Mouse (Mus musculus): ENCODE data around the gene Grip1.

- TF ChIP-seq EP300 (IDR thresholded peaks at IDR 0.05; ENCODE audit: low read depth) (no peak), CTCF (IDR thresholded peaks at IDR 0.05; ENCODE audit: low read depth) (no peak)
Measured at GRCm38 (mm10) chr10:119933362-119933761, 479.7 kb downstream of the Grip1 start.

Measured in liver, postnatal 0 days (tissue).